ENCODE assay signal across 8 mouse cellular contexts in the genomic region with DNA sequence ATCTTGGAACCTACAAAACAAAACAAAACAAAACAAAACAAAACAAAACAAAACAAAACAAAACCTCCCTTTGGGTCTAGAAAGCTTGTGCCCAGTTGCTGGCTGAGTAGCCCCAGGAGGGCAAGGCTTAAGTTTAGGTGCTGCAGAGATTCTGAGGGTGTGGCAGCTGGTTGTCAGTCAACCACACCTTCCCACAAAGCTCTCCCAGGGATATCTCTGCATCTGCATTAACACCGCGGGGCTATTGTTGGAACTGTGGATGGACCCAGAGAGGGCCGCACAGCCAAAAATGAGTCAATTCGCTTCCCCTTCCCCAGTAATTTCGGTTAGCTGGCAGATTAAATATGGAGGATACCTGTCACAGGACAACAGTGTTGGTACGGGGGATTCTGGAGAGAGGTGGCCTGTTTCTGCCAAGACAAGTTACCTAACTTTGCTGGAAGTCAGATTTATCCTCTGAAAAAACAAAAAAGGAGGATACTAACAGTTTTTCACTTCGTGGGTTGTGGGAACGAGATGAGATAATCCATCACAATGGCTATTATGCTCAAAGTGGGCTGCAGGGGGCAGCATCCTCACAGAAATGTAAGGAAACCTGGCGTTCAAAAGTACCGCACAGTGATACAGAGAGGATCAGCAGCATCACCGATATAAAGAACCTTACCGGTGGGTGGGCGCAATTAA.
DNase-seq lines count a peak whose midpoint lies in the region; ATAC-seq lines count a peak whose summit lies in the region.

No protein-coding gene starts in this region.

- ATAC-seq in kidney, embryonic 14.5 days (ENCODE audit: low FRiP score, low TSS enrichment): no peak
- ATAC-seq in midbrain, embryonic 11.5 days (ENCODE audit: low FRiP score): peak; percentile 61

- peak; percentile 46 for DNase-seq in kidney, adult 11 months
- peak; percentile 93 for DNase-seq in embryo, embryonic 10.5 days (ENCODE audit: low spot score)
- peak; percentile 61 to 72 for DNase-seq in gastrocnemius, postnatal 36 days
- DNase-seq in induced T-regulatory cell, adult 2 months (ENCODE audit: low read depth): peak; percentile 50
- DNase-seq in left cerebral cortex, adult 9 months (ENCODE audit: low spot score in 2 of 2): peak; percentile 31 to 88
- peak; percentile 98 for DNase-seq in midbrain, embryonic 11.5 days (ENCODE audit: low spot score, missing footprints)
- peak; percentile 23 to 75 for DNase-seq in spleen, adult 18-20 months

- no peaks in the 10 kb centered on the region for H3K27me3 ChIP-seq in kidney, embryonic 14.5 days (ENCODE audit: control insufficient read depth, insufficient read depth, low read length)
- no peaks in the 10 kb centered on the region for H3K27me3 ChIP-seq in midbrain, embryonic 11.5 days (ENCODE audit: control insufficient read depth, insufficient read depth, low read length)

- H3K4me3 ChIP-seq in kidney, embryonic 14.5 days (ENCODE audit: low read length): no peak overlapping the region
- no peak overlapping the region for H3K4me3 ChIP-seq in midbrain, embryonic 11.5 days (ENCODE audit: low read depth, low read length)

- no peaks in the 10 kb centered on the region for H3K36me3 ChIP-seq in kidney, embryonic 14.5 days (ENCODE audit: control insufficient read depth, insufficient read depth, low read length)
- H3K36me3 ChIP-seq in midbrain, embryonic 11.5 days (ENCODE audit: control insufficient read depth, insufficient read depth, low read length): no peaks in the 10 kb centered on the region

- intact Hi-C loops in gastrocnemius, postnatal 36 days (cut with DNase I): loop anchor here (2.0 kb wide), 1 partner anchor 201 kb away; no protein-coding TSS in a partner anchor

- H3K27ac ChIP-seq in kidney, embryonic 14.5 days (ENCODE audit: low read depth, low read length): no peak overlapping the region
- H3K27ac ChIP-seq in midbrain, embryonic 11.5 days (ENCODE audit: low read depth, low read length): no peak overlapping the region

- H3K9me3 ChIP-seq in kidney, embryonic 14.5 days (ENCODE audit: control insufficient read depth, low read length): no peaks in the 10 kb centered on the region
- H3K9me3 ChIP-seq in midbrain, embryonic 11.5 days (ENCODE audit: control insufficient read depth, low read length): no peaks in the 10 kb centered on the region

- H3K9ac ChIP-seq in kidney, embryonic 14.5 days (ENCODE audit: low read depth, low read length): no peak overlapping the region
- H3K9ac ChIP-seq in midbrain, embryonic 11.5 days (ENCODE audit: low read length): peak overlapping the region; percentile 5; the same call in 1 of the 2 replicates

- H3K4me2 ChIP-seq in kidney, embryonic 14.5 days (replicated peaks; ENCODE audit: low read depth, low read length): no peak overlapping the region
- H3K4me2 ChIP-seq in midbrain, embryonic 11.5 days: peak overlapping the region; percentile 22; the same call in 1 of the 2 replicates

- WGBS in kidney, embryonic 14.5 days: 12% methylated on average over 13 of the region's 13 CpGs
- 9% methylated on average over 13 of the region's 13 CpGs for WGBS in midbrain, embryonic 11.5 days

- H3K4me1 ChIP-seq in kidney, embryonic 14.5 days (ENCODE audit: control insufficient read depth, insufficient read depth, low read length): no peaks in the 10 kb centered on the region
- no peaks in the 10 kb centered on the region for H3K4me1 ChIP-seq in midbrain, embryonic 11.5 days (ENCODE audit: control insufficient read depth, insufficient read depth, low read length)

Comparison
In these comparisons a context has a peak if more than half of its experiments do, and no peak if none do; other contexts are left out.
1. DNase-seq: peak in every context shown above with its lines; median percentile 98 in midbrain, embryonic 11.5 days; 93 in embryo, embryonic 10.5 days; 66 in gastrocnemius, postnatal 36 days; 60 in left cerebral cortex, adult 9 months; 50 in induced T-regulatory cell, adult 2 months; 49 in spleen, adult 18-20 months; 46 in kidney, adult 11 months.